Mouse (Mus musculus) E14TG2a.4 (cell line): ENCODE results near the gene Gm14409.
A peak's percentile ranks its signal among the peaks of the same experiment; 100 is the strongest.
"Not testable (repeated sequence)": the region's sequence is repeated elsewhere in the genome, so short reads cannot be mapped to it uniquely, and the experiment has no call there.

Experiments
- H3K27me3 ChIP-seq: 2 replicates; pipeline ENCODE4 v1.6.1; 2014; ENCODE audit warnings: low read length, control low read depth; ENCODE audit not compliant: insufficient read depth
- H3K36me3 ChIP-seq: 2 replicates; pipeline ENCODE4 v1.6.1; 2014; ENCODE audit warnings: low read length, control low read depth; ENCODE audit not compliant: insufficient read depth
- H3K4me1 ChIP-seq: replicated peaks from 2 replicates; pipeline ENCODE4 v1.6.1; 2014; ENCODE audit warnings: low read depth, low read length, control low read depth
- H3K4me3 ChIP-seq: replicated peaks from 2 replicates; pipeline ENCODE4 v1.5.1; 2014; ENCODE audit warnings: mild to moderate bottlenecking, low read length
- H3K9me3 ChIP-seq: 2 replicates; pipeline ENCODE4 v1.6.1; 2014; ENCODE audit warnings: low read length, control low read depth
- CTCF ChIP-seq: conservative IDR thresholded peaks from 2 replicates; pipeline ENCODE4 v1.5.1; 2014; ENCODE audit warnings: low read length
- POU5F1 ChIP-seq: IDR thresholded peaks from 2 replicates; pipeline ENCODE4 v1.6.1; 2014; ENCODE audit warnings: low read length, borderline replicate concordance

Gm14409 gene

DNA sequence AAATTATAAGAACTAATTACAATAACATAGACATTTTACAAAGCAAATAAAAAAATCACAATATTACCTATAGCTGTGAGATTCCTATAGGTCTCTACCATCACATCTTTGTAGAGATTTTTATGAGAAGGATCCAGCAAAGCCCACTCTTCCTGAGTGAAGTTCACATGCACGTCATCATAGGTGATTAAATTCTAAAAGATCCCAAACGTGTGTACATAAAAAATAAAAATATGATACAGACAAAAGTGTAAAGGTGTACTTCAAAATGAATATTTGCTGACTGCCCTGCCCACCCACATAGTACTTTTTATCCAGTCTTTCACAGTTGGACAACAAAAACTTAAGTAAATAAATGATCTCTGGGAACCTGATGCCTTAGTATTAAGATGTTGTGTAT, at the start of gene Gm14409:
Gm14409 (minus strand) TSS at position 101 of the 400 bp plus-strand sequence.
- H3K9me3 ChIP-seq, H3K4me1 ChIP-seq, H3K36me3 ChIP-seq, H3K27me3 ChIP-seq, H3K4me3 ChIP-seq: not testable (repeated sequence)

DNA sequence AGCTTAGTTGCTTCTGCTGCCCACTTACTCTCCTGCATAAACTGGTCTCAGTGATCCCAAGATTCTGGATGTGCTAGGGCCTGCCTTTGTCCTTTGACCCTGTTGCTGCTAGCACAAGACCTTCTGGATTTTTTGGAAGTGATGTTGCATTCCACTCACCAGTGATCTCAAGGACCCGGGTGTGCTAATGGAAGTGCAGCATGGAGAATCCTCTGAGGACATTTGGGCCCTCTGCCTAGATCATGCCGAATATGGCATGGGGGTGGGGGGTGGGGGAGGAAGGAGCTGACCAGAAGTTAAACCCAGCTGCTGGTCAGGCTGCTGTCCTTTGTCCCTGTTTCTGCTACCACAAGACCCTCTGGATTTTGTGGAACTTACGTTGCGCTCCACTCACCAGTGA, 42.8 kb upstream of the Gm14409 start:
- not testable (repeated sequence) for H3K4me3 ChIP-seq, H3K36me3 ChIP-seq, H3K4me1 ChIP-seq, H3K9me3 ChIP-seq, H3K27me3 ChIP-seq

DNA sequence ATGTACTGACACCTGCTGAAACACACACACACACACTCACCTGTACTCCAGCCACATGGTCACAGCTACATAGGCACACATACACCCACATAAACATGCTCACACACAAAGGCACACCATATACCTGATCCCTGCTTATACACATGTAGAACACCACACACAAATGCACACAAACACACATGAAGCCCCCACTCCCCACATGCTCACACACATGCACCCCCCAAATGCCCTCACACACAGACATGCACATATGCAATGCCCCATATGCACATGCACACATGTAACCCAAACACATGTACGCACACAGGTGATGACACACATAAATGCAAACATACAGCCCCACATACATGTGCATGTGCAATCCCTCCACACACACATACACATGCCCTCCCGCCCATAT, 38.1 kb upstream of the Gm14409 start:
- H3K4me1 ChIP-seq, H3K4me3 ChIP-seq, H3K27me3 ChIP-seq, H3K9me3 ChIP-seq, H3K36me3 ChIP-seq: not testable (repeated sequence)

DNA sequence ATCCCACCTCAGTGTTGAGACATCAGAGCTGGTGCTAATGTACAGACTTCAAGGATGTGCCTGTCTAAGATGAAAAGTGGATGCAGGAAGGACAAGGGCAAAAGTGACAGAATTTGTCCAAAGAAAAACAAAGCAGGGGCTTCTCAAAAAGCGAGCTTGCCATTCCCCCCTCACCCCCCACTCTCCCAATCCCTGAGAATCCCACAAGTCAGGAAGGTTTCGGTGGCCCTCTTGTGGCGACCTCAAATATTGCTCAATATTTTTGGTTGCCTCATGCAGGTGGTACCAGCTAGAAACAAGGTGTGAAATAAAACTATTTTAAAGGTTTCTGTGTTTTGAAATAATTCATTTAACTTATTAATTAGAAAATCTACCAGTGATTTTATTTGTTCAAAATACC, 16.9 kb upstream of the Gm14409 start:
- H3K36me3 ChIP-seq, H3K4me1 ChIP-seq, H3K4me3 ChIP-seq, H3K9me3 ChIP-seq, H3K27me3 ChIP-seq: not testable (repeated sequence)
- peak; percentile 22 for TF ChIP-seq CTCF

DNA sequence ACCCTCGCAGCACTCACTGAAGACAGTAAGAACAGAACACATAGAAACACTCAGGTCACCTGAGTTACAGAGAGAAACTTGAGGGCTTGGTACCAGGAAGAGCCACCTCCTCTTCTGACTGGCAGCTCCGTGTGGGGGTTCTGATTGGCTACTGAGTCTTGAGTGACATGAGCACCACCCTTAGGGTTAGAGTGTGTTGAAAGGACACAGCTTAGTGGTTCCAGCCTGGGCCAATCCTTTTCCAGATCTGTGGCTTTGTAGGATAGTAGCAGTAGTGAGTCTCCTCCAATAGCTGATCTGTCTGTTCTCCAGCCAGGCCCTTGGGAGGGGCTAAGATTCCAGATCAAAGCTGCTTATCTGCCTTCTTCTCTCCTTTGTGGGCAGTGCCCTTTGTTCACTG, 10.9 kb upstream of the Gm14409 start:
- H3K4me1 ChIP-seq, H3K36me3 ChIP-seq, H3K27me3 ChIP-seq, H3K4me3 ChIP-seq, H3K9me3 ChIP-seq: not testable (repeated sequence)

DNA sequence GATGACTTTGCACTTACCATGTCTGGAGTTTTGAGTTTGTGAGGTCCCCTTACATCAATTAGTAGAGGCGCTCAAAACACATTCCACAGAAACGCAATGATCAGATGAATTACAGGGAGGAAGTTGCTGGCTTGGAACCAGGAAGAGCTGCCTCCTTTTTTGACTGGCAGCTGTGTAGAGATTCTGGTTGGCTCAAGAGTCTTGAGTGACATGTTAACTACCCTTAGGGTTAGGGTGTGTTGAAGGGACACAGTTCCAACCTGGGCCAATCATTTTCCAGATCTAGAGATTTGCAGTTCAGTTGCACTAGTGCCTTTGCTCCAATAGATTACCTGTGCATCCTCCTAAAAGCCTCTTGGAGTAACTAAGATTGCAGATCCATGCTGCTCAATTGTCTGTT, 5.4 kb upstream of the Gm14409 start:
- H3K9me3 ChIP-seq, H3K4me1 ChIP-seq, H3K27me3 ChIP-seq, H3K36me3 ChIP-seq: not testable (repeated sequence)
- peak overlapping the region; percentile 78 for H3K4me3 ChIP-seq

DNA sequence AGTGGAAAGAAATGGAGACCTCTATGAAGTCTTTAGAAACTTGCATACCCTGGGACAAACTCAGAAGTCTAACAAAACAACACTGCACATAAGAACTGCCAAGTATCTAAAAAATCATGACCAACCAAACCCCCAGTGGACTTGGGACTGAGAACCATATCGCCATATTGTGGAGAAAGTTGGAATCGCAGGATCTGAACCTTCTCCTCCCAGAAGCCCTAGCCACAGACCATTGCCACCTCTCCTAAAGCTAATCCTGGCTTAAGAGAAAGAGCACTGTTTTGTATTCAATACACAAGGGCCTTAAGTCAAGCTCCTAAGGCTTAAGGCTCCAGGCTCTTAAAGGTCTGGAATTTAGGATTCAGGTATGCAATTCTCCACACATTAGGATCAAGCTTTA, 19.4 kb downstream of the Gm14409 start:
- not testable (repeated sequence) for H3K27me3 ChIP-seq, H3K4me1 ChIP-seq, H3K36me3 ChIP-seq, H3K4me3 ChIP-seq
- peaks cover 12% of the 10 kb centered on the region for H3K9me3 ChIP-seq

DNA sequence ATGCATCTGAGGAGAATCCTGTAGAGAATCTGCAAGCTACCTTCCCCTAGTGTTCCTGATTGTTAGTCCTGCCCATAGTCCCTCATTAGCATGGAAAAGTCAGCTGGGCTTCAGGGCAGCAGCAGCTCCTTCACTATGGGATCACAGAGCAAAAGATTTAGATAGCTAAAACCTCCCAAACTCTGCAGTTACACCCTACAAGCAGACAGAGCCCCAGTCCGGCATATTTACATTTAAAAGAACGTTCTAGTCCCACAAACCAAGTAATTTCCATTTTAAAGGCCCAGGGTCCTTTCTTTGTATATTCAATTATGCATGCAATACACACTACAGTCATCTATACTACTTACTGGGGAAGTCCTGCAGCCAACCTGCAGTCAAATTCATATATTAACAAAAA, 36.4 kb downstream of the Gm14409 start:
- TF ChIP-seq POU5F1, result peak; percentile 7; the same call in 1 of the 2 replicates
- not testable (repeated sequence) for H3K9me3 ChIP-seq, H3K27me3 ChIP-seq, H3K36me3 ChIP-seq, H3K4me3 ChIP-seq
- H3K4me1 ChIP-seq, result peaks cover 13% of the 10 kb centered on the region
